Mouse (Mus musculus) kidney, adult 10 weeks (tissue): ENCODE measurements around the gene Srms. TPM values are rescaled to one million over a fixed set of nuclear protein-coding genes. Genes with fewer than 3 reads are reported as not detected.

Experiments
- polyA plus RNA-seq: library from polyadenylated mRNA; stranded (reverse); fragments of 350-450 nt; fragmentation: Illumina TruSeq; extraction: RNeasy Lipid Tissue Mini Kit (QIAGEN cat#74804); gene quantifications from one replicate; pipeline ENCODE4 v1.2.3, GENCODE M21; 2014; ENCODE audit warnings: low read depth, low replicate concordance

The Srms gene
- polyA plus RNA-seq, result not detected

GRCm38 (mm10) chr2:181213021-181213445 is at the start of gene Srms:
TSS of gene Srms (minus strand) at chr2:181213185.

GRCm38 (mm10) chr2:181241602-181242313 is 28.8 kb upstream of the Srms start, which contains the start of gene Helz2:
TSS of gene Helz2 (minus strand) at chr2:181242027.

DNA sequence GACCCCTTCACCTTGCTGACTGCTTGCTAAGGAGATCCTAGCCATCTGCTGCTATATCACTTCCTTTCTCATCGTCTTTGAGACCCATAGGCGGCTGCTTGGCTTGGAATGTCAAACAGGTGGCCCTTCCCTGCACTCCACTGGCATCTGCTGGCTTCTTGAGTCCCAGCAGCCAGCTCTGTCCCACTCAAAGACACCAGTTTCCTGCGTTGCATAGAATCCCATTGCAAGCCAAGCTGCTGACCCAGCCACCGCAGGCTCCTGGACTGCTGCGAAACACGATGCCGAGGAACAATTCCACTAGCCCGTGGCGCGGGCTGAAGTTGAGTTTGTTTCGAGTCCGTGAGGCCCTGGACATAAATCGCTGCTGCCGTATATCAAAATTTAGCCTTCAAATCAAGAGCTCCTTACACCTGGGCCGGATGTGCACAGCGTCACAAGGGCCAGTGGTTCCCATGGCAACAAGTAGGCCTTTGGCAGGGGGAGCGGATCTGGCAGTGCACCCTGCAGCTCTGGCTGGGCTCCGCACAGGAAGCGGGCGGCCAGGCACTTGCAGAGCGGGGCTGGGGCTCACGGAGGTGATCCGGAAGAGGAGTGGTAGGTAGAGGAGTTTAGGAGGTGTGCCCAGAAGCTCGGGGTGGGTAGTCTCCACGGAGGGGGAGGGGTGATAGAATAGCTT is 6.7 kb upstream of the Srms start, which contains the start of gene Fndc11:
TSS of gene Fndc11 (plus strand) at position 476 of the 679 bp plus-strand sequence.

DNA sequence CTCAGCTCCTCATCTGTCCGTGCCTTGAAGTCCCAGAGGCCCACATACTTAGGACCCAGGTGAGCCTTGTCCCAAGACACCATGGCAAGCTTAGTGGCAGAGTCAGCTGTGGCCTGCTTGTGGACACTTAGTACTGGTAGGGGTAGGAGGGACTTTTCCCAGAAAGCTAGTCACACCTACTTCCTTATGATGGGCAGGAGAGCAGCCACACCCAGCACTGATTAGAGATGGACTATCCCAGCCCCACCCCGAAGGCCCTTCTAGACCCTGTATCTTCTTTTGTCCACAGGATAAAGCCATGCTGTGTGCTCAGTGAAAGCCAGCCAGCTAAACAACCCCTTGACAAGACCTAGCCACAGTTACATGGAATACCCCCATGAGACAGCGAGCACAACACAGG is 10.6 kb downstream of the Srms start, which contains the start of gene Ptk6:
TSS of gene Ptk6 (minus strand) at position 368 of the 400 bp plus-strand sequence.

GRCm38 (mm10) chr2:181187121-181188000 is 25.6 kb downstream of the Srms start, which contains the start of gene Ppdpf:
TSS of gene Ppdpf (plus strand) at chr2:181187247.

DNA sequence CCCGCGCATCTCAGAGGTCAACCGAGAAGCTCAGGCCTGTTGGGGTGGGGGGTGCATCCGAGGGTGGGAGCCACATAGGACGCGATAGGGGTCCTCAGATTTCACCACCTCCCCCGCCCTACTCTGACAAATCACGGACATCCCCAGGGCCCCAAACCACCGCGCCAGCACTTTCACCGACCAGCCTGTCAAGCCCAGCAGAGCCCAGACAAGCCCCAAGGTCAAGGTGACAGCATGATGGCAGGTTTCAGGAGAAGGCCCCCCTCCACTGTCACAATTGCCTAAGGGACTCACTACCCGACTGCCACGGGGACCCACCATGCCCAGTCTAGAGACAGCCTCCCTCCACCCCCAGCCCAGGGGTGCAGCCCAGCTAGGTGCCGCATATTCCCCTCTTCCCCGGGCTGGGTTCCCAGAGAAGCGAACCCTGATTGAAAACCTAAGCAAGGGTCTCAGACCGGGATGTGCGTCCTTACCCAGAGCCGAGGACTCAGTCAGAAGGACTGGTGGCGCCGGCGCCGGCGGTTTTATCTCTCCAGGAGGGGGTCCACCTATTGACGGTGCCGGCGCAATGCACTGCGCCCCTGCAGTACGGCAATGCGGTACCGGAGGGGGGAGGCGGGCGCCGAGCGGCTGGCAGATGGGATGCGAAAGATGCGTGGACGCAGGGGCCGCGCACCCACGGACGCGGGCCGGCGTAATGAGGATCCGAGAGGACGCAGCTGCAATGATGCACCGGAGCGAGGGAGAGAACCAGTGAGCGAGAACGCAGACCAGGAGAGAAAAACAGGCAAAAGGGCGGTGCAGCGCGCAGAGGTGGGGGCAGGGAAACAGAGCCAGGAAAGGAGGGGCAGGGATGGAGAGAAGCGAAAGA is 56.5 kb downstream of the Srms start, which contains the start of gene Eef1a2:
TSS of gene Eef1a2 (minus strand) at position 767 of the 874 bp plus-strand sequence.

Other genes with a start within 250 kb of the Srms start
- 2.5 TPM for gene Arfgap1, start 246.0 kb downstream of the Srms start, polyA plus RNA-seq
- not detected for gene Col20a1, start 226.7 kb downstream of the Srms start, polyA plus RNA-seq
- 4.8 TPM for gene Chrna4, start 169.6 kb downstream of the Srms start, polyA plus RNA-seq
- not detected for gene Kcnq2, start 77.9 kb downstream of the Srms start, polyA plus RNA-seq
- gene Eef1a2, start 56.2 kb downstream of the Srms start, polyA plus RNA-seq, result not detected
- gene Ppdpf, start 25.9 kb downstream of the Srms start, polyA plus RNA-seq, result 4.5 TPM
- gene Ptk6, start 10.4 kb downstream of the Srms start, polyA plus RNA-seq, result not detected
- gene Fndc11, start 6.8 kb upstream of the Srms start, polyA plus RNA-seq, result not detected
- gene Helz2, start 28.8 kb upstream of the Srms start, polyA plus RNA-seq, result 0.93 TPM
- gene Gmeb2, start 74.8 kb upstream of the Srms start, polyA plus RNA-seq, result 4.6 TPM
- gene Stmn3, start 101.3 kb upstream of the Srms start, polyA plus RNA-seq, result not detected
- gene Rtel1, start 106.6 kb upstream of the Srms start, polyA plus RNA-seq, result 4.9 TPM
- 1.1 TPM for gene Zgpat, start 151.7 kb upstream of the Srms start, polyA plus RNA-seq
- 33.3 TPM for gene Arfrp1, start 152.2 kb upstream of the Srms start, polyA plus RNA-seq
- 1.3 TPM for gene Lime1, start 166.9 kb upstream of the Srms start, polyA plus RNA-seq
- gene Zbtb46, start 246.2 kb upstream of the Srms start, polyA plus RNA-seq, result 4.2 TPM